Mouse (Mus musculus) CH12.LX (cell line): ENCODE data around the gene Papss1.

Source experiments
- CHD1 ChIP-seq: IDR thresholded peaks from 2 replicates; pipeline ENCODE4 v1.6.1; 2012; ENCODE audit warnings: low read depth, low read length, improper control_type of control experiment, inconsistent platforms
- EP300 ChIP-seq: IDR thresholded peaks from 2 replicates; pipeline ENCODE4 v1.6.1; 2011; ENCODE audit warnings: low read length, improper control_type of control experiment
- NELFE ChIP-seq: IDR thresholded peaks from 2 replicates; pipeline ENCODE4 v1.6.1; 2011; ENCODE audit warnings: low read depth, low read length, improper control_type of control experiment

GRCm38 (mm10) chr3:131600726-131601125, 36.2 kb downstream of the Papss1 start:
- TF ChIP-seq EP300 (no peak), NELFE (no peak), CHD1 (no peak)
